Mouse (Mus musculus) ES-Bruce4 (cell line): ENCODE measurements around the gene Dusp18. TPM values are rescaled to one million over a fixed set of nuclear protein-coding genes. Genes with fewer than 3 reads are reported as not detected.

ENCODE experiments used
- H3K27ac ChIP-seq: 2 replicates; pipeline ENCODE4 v1.5.1; 2012; ENCODE audit warnings: low read length, inconsistent platforms; ENCODE audit not compliant: insufficient read depth
- H3K27me3 ChIP-seq: 2 replicates; pipeline ENCODE4 v1.6.1; 2012; ENCODE audit warnings: mild to moderate bottlenecking, low read length, inconsistent platforms; ENCODE audit not compliant: control insufficient read depth, poor library complexity, insufficient read depth, severe bottlenecking
- H3K36me3 ChIP-seq: 2 replicates; pipeline ENCODE4 v1.6.1; 2012; ENCODE audit warnings: inconsistent platforms, mild to moderate bottlenecking, low read length, moderate library complexity; ENCODE audit not compliant: control insufficient read depth, poor library complexity, insufficient read depth, severe bottlenecking
- H3K4me1 ChIP-seq: one replicate; pipeline ENCODE4 v1.8.1; 2011; ENCODE audit warnings: low read length; ENCODE audit not compliant: control insufficient read depth, insufficient read depth
- H3K4me3 ChIP-seq: 2 replicates; pipeline ENCODE4 v1.5.1; 2011; ENCODE audit warnings: low read depth, mild to moderate bottlenecking, low read length
- H3K9ac ChIP-seq: 2 replicates; pipeline ENCODE4 v1.6.1; 2012; ENCODE audit warnings: low read depth, mild to moderate bottlenecking, inconsistent platforms; ENCODE audit not compliant: poor library complexity, severe bottlenecking
- H3K9me3 ChIP-seq: replicated peaks from 2 replicates; pipeline ENCODE4 v1.6.1; 2012; ENCODE audit warnings: mild to moderate bottlenecking, low read length, inconsistent platforms; ENCODE audit not compliant: control insufficient read depth, poor library complexity, insufficient read depth, severe bottlenecking
- CTCF ChIP-seq: IDR thresholded peaks from one replicate; pipeline ENCODE4 v1.8.1; 2011; ENCODE audit warnings: low read depth, low read length
- EP300 ChIP-seq: IDR thresholded peaks from 2 replicates; pipeline ENCODE4 v1.6.1; 2011; ENCODE audit warnings: low read depth, low read length; ENCODE audit not compliant: insufficient read depth
- POLR2A ChIP-seq: IDR thresholded peaks from one replicate; pipeline ENCODE4 v1.8.1; 2011; ENCODE audit warnings: low read length; ENCODE audit not compliant: insufficient read depth
- polyA plus RNA-seq: library from polyadenylated mRNA; stranded (reverse); fragments of >200 nt; gene quantifications from 2 replicates; pipeline ENCODE4 v1.2.4, GENCODE M21; 2011; ENCODE audit warnings: low read depth; ENCODE audit not compliant: missing spikeins, insufficient read depth, insufficient read length

Gene Dusp18
- polyA plus RNA-seq, 1 experiment: 3.3 TPM

GRCm38 (mm10) chr11:3914109-3914840 lies 19.2 kb downstream of the Dusp18 start, which contains the start of gene Slc35e4:
Slc35e4 (minus strand) TSS chr11:3914664.
- Histone ChIP-seq H3K4me1 (no peaks in the 10 kb centered on the region), H3K9ac (peak within 1 kb of the TSS; percentile 65), H3K36me3 (no peaks in the 10 kb centered on the region), H3K9me3 (no peaks in the 10 kb centered on the region), H3K27ac (peak within 1 kb of the TSS; percentile 60), H3K27me3 (no peaks in the 10 kb centered on the region), H3K4me3 (peak within 1 kb of the TSS; percentile 72)
- TF ChIP-seq EP300: no peak
- peak; percentile 92 for TF ChIP-seq CTCF

- H3K4me1 ChIP-seq: no peaks in the 10 kb centered on the region
- no peak overlapping the region for H3K9ac ChIP-seq
- no peaks in the 10 kb centered on the region for H3K27me3 ChIP-seq
- H3K4me3 ChIP-seq: no peak overlapping the region
- TF ChIP-seq CTCF (peak; percentile 61), POLR2A (no peak)
- H3K9me3 ChIP-seq: no peaks in the 10 kb centered on the region
- H3K27ac ChIP-seq: no peak overlapping the region
- no peaks in the 10 kb centered on the region for H3K36me3 ChIP-seq
These were observed 23.7 kb downstream of the Dusp18 start for GRCm38 (mm10) chr11:3918738-3919137.

DNA sequence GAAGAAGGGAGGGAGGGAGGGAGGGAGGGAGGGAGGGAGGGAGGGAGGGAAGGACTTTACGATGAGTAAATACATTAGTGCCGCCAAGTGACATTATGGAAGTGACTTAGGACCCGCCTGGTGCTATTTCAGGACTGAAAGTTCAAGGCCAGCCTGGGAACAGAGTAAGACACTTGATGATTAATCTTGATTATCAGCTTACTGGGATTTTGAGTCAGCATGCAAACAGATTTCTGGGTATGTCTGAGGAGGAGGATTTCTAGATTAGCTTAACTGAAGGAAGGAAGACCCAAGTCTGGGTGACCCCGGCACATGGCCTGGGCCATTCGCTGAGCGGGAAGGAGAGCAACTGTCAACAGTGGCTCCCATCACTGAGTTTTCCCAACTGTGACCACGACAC lies 25.4 kb downstream of the Dusp18 start:
- TF ChIP-seq EP300 (no peak), POLR2A (no peak), CTCF (no peak)
- no peaks in the 10 kb centered on the region for H3K4me1 ChIP-seq

DNA sequence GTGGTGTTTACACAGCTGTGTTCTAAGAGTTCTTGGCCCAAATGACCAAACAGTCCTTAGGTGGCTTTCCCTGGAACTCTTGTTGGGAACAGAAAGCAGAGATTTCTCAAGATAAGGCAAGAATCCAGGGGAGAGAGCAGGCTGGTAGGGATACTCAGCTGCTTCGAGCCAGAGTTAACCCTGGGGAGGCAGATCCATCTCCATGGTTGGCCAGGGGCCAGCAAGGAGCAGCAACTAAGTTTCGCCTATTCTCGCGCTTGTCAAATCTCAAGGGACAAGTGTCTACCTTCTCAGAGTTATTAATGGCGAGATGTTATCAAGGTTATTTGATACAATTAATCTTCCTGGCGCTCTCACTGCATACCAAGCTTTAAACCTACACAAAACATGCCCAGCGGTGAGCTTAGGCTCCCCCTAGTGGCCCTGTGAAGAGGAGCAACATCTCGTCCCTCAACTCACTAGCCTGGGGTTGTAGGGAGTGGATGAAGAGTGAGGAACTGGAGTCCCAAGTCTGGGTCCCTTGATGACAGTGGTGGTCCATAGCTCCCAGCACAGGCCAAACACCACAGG lies 26.3 kb downstream of the Dusp18 start:
- TF ChIP-seq POLR2A (no peak), CTCF (peak; percentile 90)
- Histone ChIP-seq H3K9me3 (no peaks in the 10 kb centered on the region), H3K4me1 (no peaks in the 10 kb centered on the region), H3K27me3 (no peaks in the 10 kb centered on the region), H3K27ac (no peak overlapping the region), H3K9ac (no peak overlapping the region), H3K4me3 (no peak overlapping the region), H3K36me3 (no peaks in the 10 kb centered on the region)

More for the DNA sequence above, 25.4 kb downstream of the Dusp18 start:
- Histone ChIP-seq H3K36me3 (no peaks in the 10 kb centered on the region), H3K4me3 (no peak overlapping the region), H3K27ac (no peak overlapping the region), H3K9ac (no peak overlapping the region), H3K27me3 (no peaks in the 10 kb centered on the region), H3K9me3 (no peaks in the 10 kb centered on the region)

- H3K27ac ChIP-seq: no peak overlapping the region
- no peak overlapping the region for H3K9ac ChIP-seq
- TF ChIP-seq EP300 (no peak), POLR2A (no peak), CTCF (no peak)
- no peaks in the 10 kb centered on the region for H3K4me1 ChIP-seq
- no peak overlapping the region for H3K4me3 ChIP-seq
- no peaks in the 10 kb centered on the region for H3K9me3 ChIP-seq
- H3K36me3 ChIP-seq: no peaks in the 10 kb centered on the region
- H3K27me3 ChIP-seq: no peaks in the 10 kb centered on the region
These were observed 27.1 kb downstream of the Dusp18 start for GRCm38 (mm10) chr11:3922115-3922514.

DNA sequence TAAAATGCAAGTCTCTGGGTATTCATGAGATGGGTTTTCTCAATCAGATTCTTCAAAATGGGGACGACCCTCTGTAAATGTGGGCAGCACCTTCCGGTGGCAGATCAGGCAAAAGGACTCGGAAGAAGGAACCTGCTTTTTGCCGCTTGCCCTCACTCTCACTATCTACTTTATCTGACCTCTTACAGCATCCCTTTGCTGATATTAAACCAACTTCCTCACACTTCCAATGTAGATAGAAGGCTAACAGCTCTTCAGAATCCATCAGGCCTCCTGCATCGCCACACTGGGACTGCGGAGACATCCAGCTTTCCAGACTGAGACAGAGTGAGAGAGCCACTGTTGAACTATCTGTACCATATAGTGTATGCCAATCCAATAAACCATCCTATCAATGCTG lies 27.7 kb downstream of the Dusp18 start:
- no peaks in the 10 kb centered on the region for H3K27me3 ChIP-seq
- no peak for TF ChIP-seq EP300
- no peak for TF ChIP-seq CTCF
- TF ChIP-seq POLR2A: no peak
- no peaks in the 10 kb centered on the region for H3K9me3 ChIP-seq
- no peaks in the 10 kb centered on the region for H3K36me3 ChIP-seq
- no peak overlapping the region for H3K9ac ChIP-seq
- H3K4me3 ChIP-seq: no peak overlapping the region
- H3K4me1 ChIP-seq: no peaks in the 10 kb centered on the region
- H3K27ac ChIP-seq: no peak overlapping the region
